8 mouse cellular contexts compared by ENCODE assay signal in the genomic region with DNA sequence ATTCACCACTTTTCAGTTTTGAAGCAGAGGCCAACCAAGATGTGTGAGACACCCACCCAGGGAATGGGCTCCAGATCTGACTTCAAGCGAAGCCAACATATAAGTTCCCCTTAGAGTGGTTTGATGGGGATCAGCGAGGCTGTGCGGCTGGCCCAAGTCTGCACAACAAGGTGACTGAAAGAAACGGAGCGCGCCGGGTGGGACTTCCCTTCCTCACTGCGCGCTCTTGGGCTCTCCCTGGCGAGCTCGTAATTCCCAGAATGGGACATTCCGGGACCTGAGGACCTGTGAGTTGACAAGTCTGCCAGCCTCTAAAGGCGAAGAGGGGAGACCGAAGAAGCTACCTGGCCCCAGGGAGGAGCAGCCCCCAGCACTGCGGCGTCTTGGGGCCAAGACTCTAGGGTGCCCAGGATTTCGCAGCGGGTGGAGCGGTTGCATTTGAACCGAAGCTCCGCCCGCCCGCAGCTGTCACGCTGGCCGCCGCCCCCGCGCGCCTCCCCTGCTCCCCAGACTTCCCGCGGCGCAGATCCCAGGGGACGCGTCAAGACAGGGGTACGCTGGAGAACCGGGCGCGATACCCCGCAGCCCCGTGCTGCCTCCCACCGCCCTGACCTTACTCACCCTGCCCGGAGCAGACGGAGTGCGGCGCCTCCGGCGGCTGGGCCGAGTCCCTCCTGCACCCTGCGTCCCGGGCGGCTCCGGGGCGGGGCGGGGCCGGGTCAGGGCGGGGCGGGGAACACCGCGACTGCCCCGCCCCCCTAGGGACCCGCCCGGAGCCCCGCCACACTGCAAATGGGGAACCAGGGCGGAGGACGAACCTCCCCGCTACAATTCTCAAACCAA. TPM values are rescaled to one million over a fixed set of nuclear protein-coding genes. Genes with fewer than 3 reads are reported as not detected.
DNase-seq lines count a peak whose midpoint lies in the region; ATAC-seq and TF ChIP-seq lines count a peak whose summit lies in the region.

Syne3 (minus strand) TSS at position 440 of the 843 bp plus-strand sequence.

- peak; percentile 84 for DNase-seq in 3134 (ENCODE audit: extremely low read depth, insufficient read length, low spot score)
- peak; percentile 57 for DNase-seq in R1 (ENCODE audit: low read depth, low spot score)
- DNase-seq in lung, embryonic 14.5 days = peak; percentile 62
- DNase-seq in thymus, postnatal 0 days (ENCODE audit: low spot score) = peak; percentile 85

- TF ChIP-seq CTCF in lung, embryonic 14.5 days (IDR thresholded peaks at IDR 0.05; ENCODE audit: low read depth) = no peak

- peak within 1 kb of the TSS; percentile 71 for H3K4me2 ChIP-seq in embryonic facial prominence, embryonic 15.5 days (replicated peaks)
- peak within 1 kb of the TSS; percentile 94 for H3K4me2 ChIP-seq in heart, embryonic 13.5 days
- H3K4me2 ChIP-seq in kidney, embryonic 15.5 days = peak within 1 kb of the TSS; percentile 92
- peak within 1 kb of the TSS; percentile 96 for H3K4me2 ChIP-seq in lung, embryonic 14.5 days

- peak within 1 kb of the TSS; percentile 52 for H3K9ac ChIP-seq in embryonic facial prominence, embryonic 15.5 days
- peak within 1 kb of the TSS; percentile 81 for H3K9ac ChIP-seq in heart, embryonic 13.5 days
- peak within 1 kb of the TSS; percentile 55 for H3K9ac ChIP-seq in kidney, embryonic 15.5 days
- peak within 1 kb of the TSS; percentile 52 for H3K9ac ChIP-seq in lung, embryonic 14.5 days

- H3K27me3 ChIP-seq in embryonic facial prominence, embryonic 15.5 days = no peaks in the 10 kb centered on the region; the same call in 1 of the 2 replicates
- peaks cover 70% of the 10 kb centered on the region for H3K27me3 ChIP-seq in heart, embryonic 13.5 days (replicated peaks)
- H3K27me3 ChIP-seq in kidney, embryonic 15.5 days = peaks cover 45% of the 10 kb centered on the region
- peaks cover 43% of the 10 kb centered on the region for H3K27me3 ChIP-seq in lung, embryonic 14.5 days (ENCODE audit: insufficient read depth, low read length)

- 1% methylated on average over 66 of the region's 66 CpGs for WGBS in embryonic facial prominence, embryonic 15.5 days
- WGBS in heart, embryonic 13.5 days = under 1% methylated on average over 66 of the region's 66 CpGs
- WGBS in kidney, embryonic 15.5 days = under 1% methylated on average over 64 of the region's 66 CpGs
- WGBS in lung, embryonic 14.5 days = under 1% methylated on average over 65 of the region's 66 CpGs

- H3K27ac ChIP-seq in embryonic facial prominence, embryonic 15.5 days (replicated peaks) = peak within 1 kb of the TSS; percentile 76
- H3K27ac ChIP-seq in heart, embryonic 13.5 days (replicated peaks) = no peak within 1 kb of the TSS
- 0 out of 2 replicates have a peak within 1 kb of the TSS, but pooled peaks have one; percentile 22 for H3K27ac ChIP-seq in kidney, embryonic 15.5 days
- no peak within 1 kb of the TSS for H3K27ac ChIP-seq in lung, embryonic 14.5 days (ENCODE audit: low read depth)

- H3K36me3 ChIP-seq in embryonic facial prominence, embryonic 15.5 days = no peaks in the 10 kb centered on the region
- H3K36me3 ChIP-seq in heart, embryonic 13.5 days = no peaks in the 10 kb centered on the region
- no peaks in the 10 kb centered on the region for H3K36me3 ChIP-seq in kidney, embryonic 15.5 days
- no peaks in the 10 kb centered on the region for H3K36me3 ChIP-seq in lung, embryonic 14.5 days (ENCODE audit: insufficient read depth)

- peak within 1 kb of the TSS; percentile 64 for H3K4me3 ChIP-seq in embryonic facial prominence, embryonic 15.5 days (replicated peaks)
- peak within 1 kb of the TSS; percentile 74 for H3K4me3 ChIP-seq in heart, embryonic 13.5 days
- peak within 1 kb of the TSS; percentile 75 for H3K4me3 ChIP-seq in kidney, embryonic 15.5 days (replicated peaks)
- H3K4me3 ChIP-seq in lung, embryonic 14.5 days (ENCODE audit: low read depth, low read length) = peak within 1 kb of the TSS; percentile 60

- H3K9me3 ChIP-seq in embryonic facial prominence, embryonic 15.5 days (replicated peaks) = no peaks in the 10 kb centered on the region
- no peaks in the 10 kb centered on the region for H3K9me3 ChIP-seq in heart, embryonic 13.5 days
- H3K9me3 ChIP-seq in kidney, embryonic 15.5 days (replicated peaks) = no peaks in the 10 kb centered on the region
- H3K9me3 ChIP-seq in lung, embryonic 14.5 days (ENCODE audit: low read depth, low read length) = no peaks in the 10 kb centered on the region

- ATAC-seq in embryonic facial prominence, embryonic 15.5 days (ENCODE audit: insufficient number of reproducible peaks, low FRiP score, low TSS enrichment, low read depth) = peak; percentile 68
- peak; percentile 86 for ATAC-seq in heart, embryonic 13.5 days (ENCODE audit: extremely low read depth, insufficient number of reproducible peaks, low FRiP score, low TSS enrichment)
- ATAC-seq in kidney, embryonic 15.5 days (replicated peaks; ENCODE audit: low FRiP score) = peak; percentile 87
- peak; percentile 78 for ATAC-seq in lung, embryonic 14.5 days (ENCODE audit: insufficient read depth)
- peak; percentile 42 for ATAC-seq in neutrophil, adult 5-6 weeks (ENCODE audit: extremely low read depth, insufficient number of reproducible peaks, low FRiP score, poor library complexity, severe bottlenecking)

- H3K4me1 ChIP-seq in embryonic facial prominence, embryonic 15.5 days = peaks cover 54% of the 10 kb centered on the region
- peaks cover 26% of the 10 kb centered on the region for H3K4me1 ChIP-seq in heart, embryonic 13.5 days
- peaks cover 37% of the 10 kb centered on the region for H3K4me1 ChIP-seq in kidney, embryonic 15.5 days
- peaks cover 13% of the 10 kb centered on the region; the same call in 1 of the 2 replicates for H3K4me1 ChIP-seq in lung, embryonic 14.5 days (ENCODE audit: insufficient read depth)

RNA-seq across cellular contexts. Expression of gene Syne3, which starts in this region (rescaled TPM):
- 3.6 and 4.4 TPM in 2 replicates for polyA plus RNA-seq in embryonic facial prominence, embryonic 15.5 days (2015; fragmentation: Nextera tagmentation; extraction: Ambion mirVana)
- 0.36 and 0.78 TPM in 2 replicates for polyA plus RNA-seq in heart, embryonic 13.5 days (2015; fragmentation: Nextera tagmentation; extraction: Ambion mirVana)
- polyA plus RNA-seq in kidney, embryonic 15.5 days (2015; fragmentation: Nextera tagmentation; extraction: Ambion mirVana) = 0.82 TPM in 2 replicates
- polyA plus RNA-seq in lung, embryonic 14.5 days (2014; fragmentation: Nextera tagmentation; extraction: Ambion mirVana) = 0.29 and 0.39 TPM in 2 replicates
- total RNA-seq in neutrophil, adult 5-6 weeks (2017) = 20.7 and 21.2 TPM in 2 replicates
- polyA plus RNA-seq in thymus, postnatal 0 days (2015; fragmentation: Nextera tagmentation; extraction: Ambion mirVana) = 6.2 and 7.8 TPM in 2 replicates

Comparison
In these comparisons a context has a peak if more than half of its experiments do, and no peak if none do; other contexts are left out.
1. Peak in ATAC-seq, H3K4me3 ChIP-seq, H3K9ac ChIP-seq and H3K4me2 ChIP-seq in heart, embryonic 13.5 days; RNA of the gene not detected or under 1 TPM.
2. Peak in ATAC-seq, H3K4me3 ChIP-seq, H3K27ac ChIP-seq, H3K9ac ChIP-seq and H3K4me2 ChIP-seq in kidney, embryonic 15.5 days; RNA of the gene not detected or under 1 TPM.
3. Peak in DNase-seq, ATAC-seq, H3K4me3 ChIP-seq, H3K9ac ChIP-seq and H3K4me2 ChIP-seq in lung, embryonic 14.5 days; RNA of the gene not detected or under 1 TPM.